Mouse (Mus musculus): ENCODE results near the gene Pinlyp.

DNA sequence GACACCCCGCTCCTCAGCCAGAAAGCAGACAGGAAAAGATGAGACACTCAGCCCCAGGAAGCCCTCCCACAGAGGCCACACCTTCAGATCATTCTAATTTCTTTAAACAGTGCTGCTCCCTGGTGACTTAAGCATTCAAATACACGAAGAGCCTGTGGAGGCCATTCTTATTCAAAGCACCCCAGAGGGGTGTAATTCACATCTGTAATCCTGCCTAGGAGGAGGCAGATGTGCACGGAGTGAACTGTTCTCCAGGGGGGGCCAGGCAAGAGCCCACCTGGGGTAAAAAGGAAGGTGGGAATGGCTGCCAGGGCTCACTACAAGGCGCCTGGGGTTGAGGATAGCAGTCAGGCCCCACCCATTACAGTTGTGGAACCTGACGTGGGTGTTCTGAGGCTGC, 28.8 kb downstream of the Pinlyp start:
- TF ChIP-seq CTCF (IDR thresholded peaks at IDR 0.05) (no peak), EP300 (IDR thresholded peaks at IDR 0.05) (no peak)
